ENCODE assay signal across 25 mouse cellular contexts in genomic region chrX:160928870-160929269, GRCm38 (mm10). TPM values are rescaled to one million over a fixed set of nuclear protein-coding genes. Genes with fewer than 3 reads are reported as not detected.
DNase-seq lines count a peak whose midpoint lies in the region; ATAC-seq and TF ChIP-seq lines count a peak whose summit lies in the region.
"Had no signal": no experiment of that assay in that cellular context is flagged by ENCODE, and none has a peak within 500 bp of the region (broad histone marks: within the 10 kb centered on the region; RNA-seq: fewer than 3 reads in every experiment).

No protein-coding gene starts in this region.

- no peak overlapping the region for H3K4me3 ChIP-seq in liver, embryonic 13.5 days (replicated peaks)
- H3K4me3 ChIP-seq in liver, embryonic 11.5 days (ENCODE audit: low read depth, low read length): no peak overlapping the region
- no peak overlapping the region for H3K4me3 ChIP-seq in MEL (ENCODE audit: control insufficient read depth in 1 of 2, insufficient read depth in 1 of 2, low read depth in 2 of 2, low read length in 2 of 2)
- no peak overlapping the region for H3K4me3 ChIP-seq in liver, embryonic 16.5 days (ENCODE audit: low read depth, low read length)
- H3K4me3 ChIP-seq: embryonic facial prominence, embryonic 13.5 days; embryonic facial prominence, embryonic 15.5 days; erythroblast, embryonic 14.5 days; forebrain, embryonic 10.5 days; forebrain, embryonic 12.5 days had no signal

- no peaks in the 10 kb centered on the region for H3K27me3 ChIP-seq in liver, embryonic 13.5 days
- H3K27me3 ChIP-seq in liver, embryonic 11.5 days (replicated peaks; ENCODE audit: control insufficient read depth, insufficient read depth, low read length): no peaks in the 10 kb centered on the region
- no peaks in the 10 kb centered on the region for H3K27me3 ChIP-seq in MEL (ENCODE audit: control insufficient read depth in 1 of 2, insufficient read depth in 2 of 2, low read length in 2 of 2)
- H3K27me3 ChIP-seq in liver, embryonic 16.5 days (ENCODE audit: control insufficient read depth, insufficient read depth, low read depth, low read length): no peaks in the 10 kb centered on the region
- H3K27me3 ChIP-seq: embryonic facial prominence, embryonic 15.5 days had no signal

- H3K9me3 ChIP-seq in liver, embryonic 13.5 days (replicated peaks): no peaks in the 10 kb centered on the region
- H3K9me3 ChIP-seq in liver, embryonic 11.5 days (ENCODE audit: control insufficient read depth, low read length): no peaks in the 10 kb centered on the region
- no peaks in the 10 kb centered on the region for H3K9me3 ChIP-seq in MEL (replicated peaks; ENCODE audit: insufficient read depth, low read length)
- no peaks in the 10 kb centered on the region for H3K9me3 ChIP-seq in liver, embryonic 16.5 days (replicated peaks; ENCODE audit: control insufficient read depth, low read length)
- H3K9me3 ChIP-seq: embryonic facial prominence, embryonic 13.5 days; embryonic facial prominence, embryonic 15.5 days; forebrain, embryonic 10.5 days; forebrain, embryonic 12.5 days had no signal

- no peaks in the 10 kb centered on the region for H3K4me1 ChIP-seq in liver, embryonic 13.5 days (replicated peaks)
- no peaks in the 10 kb centered on the region for H3K4me1 ChIP-seq in liver, embryonic 11.5 days (replicated peaks; ENCODE audit: control insufficient read depth, insufficient read depth, low read length)
- H3K4me1 ChIP-seq in MEL (ENCODE audit: control insufficient read depth in 1 of 2, insufficient read depth in 2 of 2, low read length in 2 of 2): peaks cover 3% of the 10 kb centered on the region in 2 experiments
- no peaks in the 10 kb centered on the region for H3K4me1 ChIP-seq in liver, embryonic 16.5 days (ENCODE audit: control insufficient read depth, low read depth, low read length)
- H3K4me1 ChIP-seq: embryonic facial prominence, embryonic 13.5 days; embryonic facial prominence, embryonic 15.5 days; forebrain, embryonic 10.5 days; forebrain, embryonic 12.5 days had no signal

- H3K36me3 ChIP-seq in liver, embryonic 13.5 days: no peaks in the 10 kb centered on the region
- H3K36me3 ChIP-seq in liver, embryonic 11.5 days (ENCODE audit: control insufficient read depth, insufficient read depth, low read length): no peaks in the 10 kb centered on the region
- H3K36me3 ChIP-seq in MEL (ENCODE audit: control insufficient read depth in 1 of 2, insufficient read depth in 2 of 2, low read length in 2 of 2): peaks cover 0 to 8% of the 10 kb centered on the region in 2 experiments; a peak in 3 of 4 replicates
- H3K36me3 ChIP-seq in liver, embryonic 16.5 days (ENCODE audit: control insufficient read depth, insufficient read depth): no peaks in the 10 kb centered on the region
- H3K36me3 ChIP-seq: embryonic facial prominence, embryonic 13.5 days; embryonic facial prominence, embryonic 15.5 days; forebrain, embryonic 12.5 days had no signal

- H3K9ac ChIP-seq in liver, embryonic 13.5 days: no peak overlapping the region
- no peak overlapping the region for H3K9ac ChIP-seq in liver, embryonic 11.5 days (ENCODE audit: low read depth, low read length)
- H3K9ac ChIP-seq in MEL (ENCODE audit: control insufficient read depth, low read depth, low read length, poor library complexity, severe bottlenecking): no peak overlapping the region
- no peak overlapping the region for H3K9ac ChIP-seq in liver, embryonic 16.5 days (ENCODE audit: low read depth, low read length)
- H3K9ac ChIP-seq: embryonic facial prominence, embryonic 13.5 days; embryonic facial prominence, embryonic 15.5 days; forebrain, embryonic 12.5 days had no signal

- H3K4me2 ChIP-seq in liver, embryonic 13.5 days: no peak overlapping the region
- no peak overlapping the region for H3K4me2 ChIP-seq in liver, embryonic 11.5 days
- no peak overlapping the region for H3K4me2 ChIP-seq in liver, embryonic 16.5 days (ENCODE audit: low read depth, low read length)
- H3K4me2 ChIP-seq: embryonic facial prominence, embryonic 13.5 days; embryonic facial prominence, embryonic 15.5 days; forebrain, embryonic 12.5 days had no signal

- TF ChIP-seq POLR2A in MEL (IDR thresholded peaks at IDR 0.05; ENCODE audit: control insufficient read depth in 1 of 2, insufficient read depth in 1 of 2, low read depth in 1 of 2, low read length in 2 of 2, poor library complexity in 1 of 2): no peak

- ATAC-seq in liver, embryonic 13.5 days (ENCODE audit: low read depth): peak; percentile 61; the same call in 1 of the 2 replicates
- no peak for ATAC-seq in liver, embryonic 11.5 days (replicated peaks; ENCODE audit: low FRiP score)
- ATAC-seq in liver, embryonic 16.5 days (ENCODE audit: low read depth): 0 out of 2 replicates have a peak, but pooled peaks have one; percentile 43
- ATAC-seq: activated CD4-positive, CD25-positive, alpha-beta regulatory T cell, adult 4 months; forebrain, embryonic 14.5 days; forebrain, embryonic 16.5 days; Patski had no signal

- 41% methylated on average over 1 of the region's 1 CpGs for WGBS in liver, embryonic 13.5 days (ENCODE audit: insufficient replicate concordance)
- WGBS in liver, embryonic 11.5 days: 64% methylated on average over 1 of the region's 1 CpGs
- 62% methylated on average over 1 of the region's 1 CpGs for WGBS in liver, embryonic 16.5 days (ENCODE audit: insufficient replicate concordance)

- TF ChIP-seq RAD21 in MEL (IDR thresholded peaks at IDR 0.05; ENCODE audit: low read depth, low read length): no peak

- TF ChIP-seq CTCF in MEL (IDR thresholded peaks at IDR 0.05 in 2 of 3, conservative IDR thresholded peaks at IDR 0.05 in 1 of 3; ENCODE audit: control insufficient read depth in 1 of 3, insufficient read depth in 1 of 3, low read depth in 2 of 3, low read length in 3 of 3, poor library complexity in 1 of 3, severe bottlenecking in 1 of 3): no peak

- DNase-seq in liver, embryonic 13.5 days: no peak
- no peak for DNase-seq in liver, embryonic 11.5 days (ENCODE audit: low spot score)
- peak; percentile 20 for DNase-seq in MEL (ENCODE audit: low read depth, low spot score)
- no peak for DNase-seq in left cerebral cortex, adult 9 months (ENCODE audit: low spot score in 2 of 2)
- DNase-seq: adrenal gland, adult 2 months; adrenal gland, postnatal 10 days; adrenal gland, postnatal 25 days; cerebellum, adult 11 months; cerebellum, adult 18-20 months; cerebellum, adult 8-10 months; cerebellum, adult 9-11 months; cerebellum, postnatal 14 days; cerebellum, postnatal 36 days; embryo, embryonic 11 days had no signal

- no peaks in the 10 kb centered on the region for H3K79me2 ChIP-seq in MEL (ENCODE audit: control insufficient read depth, insufficient read depth, low read length, poor library complexity)

- peak; percentile 51 to 69 for TF ChIP-seq EP300 in MEL (IDR thresholded peaks at IDR 0.05; ENCODE audit: low read depth in 1 of 2, low read length in 2 of 2)

- no peak overlapping the region for H3K27ac ChIP-seq in liver, embryonic 13.5 days
- H3K27ac ChIP-seq in liver, embryonic 11.5 days (ENCODE audit: low read depth, low read length): no peak overlapping the region
- H3K27ac ChIP-seq in MEL (ENCODE audit: control insufficient read depth, low read depth, low read length): no peak overlapping the region
- no peak overlapping the region for H3K27ac ChIP-seq in liver, embryonic 16.5 days (ENCODE audit: low read length)
- H3K27ac ChIP-seq: embryonic facial prominence, embryonic 13.5 days; embryonic facial prominence, embryonic 15.5 days; forebrain, embryonic 10.5 days; forebrain, embryonic 12.5 days had no signal

TF ChIP-seq in MEL, 35 proteins besides CTCF, POLR2A, EP300 and RAD21:
- TF ChIP-seq SIN3A (IDR thresholded peaks at IDR 0.05; ENCODE audit: low read length) (0 out of 2 replicates have a peak, but pooled peaks have one; percentile 30), GATA1 (IDR thresholded peaks at IDR 0.05; ENCODE audit: low read depth, low read length) (peak; percentile 57; the same call in 1 of the 2 replicates), ETS1 (IDR thresholded peaks at IDR 0.05; ENCODE audit: low read depth, low read length) (0 out of 2 replicates have a peak, but pooled peaks have one; percentile 40), MAX (IDR thresholded peaks at IDR 0.05; ENCODE audit: low read length) (no peak), ZKSCAN1 (IDR thresholded peaks at IDR 0.05; ENCODE audit: low read depth, low read length) (no peak), RCOR1 (IDR thresholded peaks at IDR 0.05; ENCODE audit: low read depth, low read length) (0 out of 2 replicates have a peak, but pooled peaks have one; percentile 29), JUND (IDR thresholded peaks at IDR 0.05; ENCODE audit: low read depth, low read length) (no peak), MAZ (IDR thresholded peaks at IDR 0.05; ENCODE audit: low read depth, low read length) (no peak), CHD2 (IDR thresholded peaks at IDR 0.05; ENCODE audit: low read length) (no peak)

RNA-seq across cellular contexts. Expression of gene Gja6, which starts 22.0 kb away (rescaled TPM):
- 0.89 and 1.2 TPM in 2 replicates for polyA plus RNA-seq in liver, embryonic 13.5 days (2015; fragmentation: Nextera tagmentation; extraction: Ambion mirVana)
- 2.6 and 3.3 TPM in 2 replicates for polyA plus RNA-seq in liver, embryonic 11.5 days (2014; fragmentation: Nextera tagmentation; extraction: Ambion mirVana)
- 0.12 TPM in 1 of 2 replicates, not detected in the other for total RNA-seq in MEL (2012; rRNA removed)
- under 1 TPM in 1 of 2 experiments, not detected in 1; 0.10 TPM for polyA plus RNA-seq in MEL (2012; ENCODE audit: insufficient read depth in 1 of 2, insufficient read length in 2 of 2, low read depth in 1 of 2, low replicate concordance in 2 of 2, missing spikeins in 1 of 2)
- polyA plus RNA-seq in liver, embryonic 16.5 days (2015; fragmentation: Nextera tagmentation; extraction: Ambion mirVana): 0.53 and 0.62 TPM in 2 replicates
- total RNA-seq: common myeloid progenitor, adult 5-6 weeks had no signal
- polyA plus RNA-seq: activated CD4-positive, CD25-positive, alpha-beta regulatory T cell, adult 4 months; adrenal gland, adult 2 months; erythroblast, embryonic 14.5 days had no signal
